Mouse (Mus musculus) bone marrow, adult 2 months (tissue): ENCODE data around the gene Gm5767. TPM values are rescaled to one million over a fixed set of nuclear protein-coding genes. Genes with fewer than 3 reads are reported as not detected.

ENCODE experiments used
- H3K27ac ChIP-seq: fragments of 200-500 bp; 2 replicates; pipeline ENCODE4 v1.5.1; 2012; ENCODE audit warnings: low read depth, mild to moderate bottlenecking, control low read depth, inconsistent platforms, low read length; ENCODE audit not compliant: control insufficient read depth, poor library complexity, insufficient read depth
- H3K4me1 ChIP-seq: fragments of 200-500 bp; 2 replicates; pipeline ENCODE4 v1.6.1; 2011; ENCODE audit warnings: low read length; ENCODE audit not compliant: control insufficient read depth, insufficient read depth
- H3K4me3 ChIP-seq: fragments of 200-500 bp; replicated peaks from 2 replicates; pipeline ENCODE3; 2011; ENCODE audit warnings: mild to moderate bottlenecking, low read depth, low read length, control low read depth; ENCODE audit not compliant: control insufficient read depth
- CTCF ChIP-seq: fragments of 200-500 bp; IDR thresholded peaks from 2 replicates; pipeline ENCODE4 v1.5.1; 2011; ENCODE audit warnings: low read length, control low read depth; ENCODE audit not compliant: control insufficient read depth, insufficient read depth
- POLR2A ChIP-seq: fragments of 200-500 bp; IDR thresholded peaks from 2 replicates; pipeline ENCODE4 v1.6.1; 2011; ENCODE audit warnings: low read depth, mild to moderate bottlenecking, control low read depth, low read length, borderline replicate concordance; ENCODE audit not compliant: control insufficient read depth
- WGBS: fragments of 180-500 bp; shearing (Covaris S2); methylation state at CpG from one replicate; pipeline ENCODE4 v1.1.7; 2018; 5-methylcytosine and 5-hydroxymethylcytosine counted together
- polyA plus RNA-seq: library from polyadenylated mRNA; stranded (reverse); fragments of >200 nt; gene quantifications from 2 replicates; pipeline ENCODE4 v1.2.4, GENCODE M21; 2011; ENCODE audit warnings: low replicate concordance; ENCODE audit not compliant: missing spikeins, insufficient read depth, insufficient read length

Gene Gm5767
- polyA plus RNA-seq, 1 experiment = not detected

- no peak overlapping the region for H3K4me3 ChIP-seq
- H3K27ac ChIP-seq = peak overlapping the region; percentile 63
- 26% methylated on average over 2 of the region's 2 CpGs for WGBS
- peaks cover 7% of the 10 kb centered on the region; the same call in 1 of the 2 replicates for H3K4me1 ChIP-seq
- TF ChIP-seq CTCF (no peak), POLR2A (no peak)
Observed at GRCm38 (mm10) chr16:8666452-8666851, 14.1 kb upstream of the Gm5767 start.

GRCm38 (mm10) chr16:8667261-8667660, 13.3 kb upstream of the Gm5767 start:
- no peak overlapping the region for H3K4me3 ChIP-seq
- TF ChIP-seq POLR2A (peak; percentile 31; the same call in 1 of the 2 replicates), CTCF (no peak)
- peaks cover 7% of the 10 kb centered on the region; the same call in 1 of the 2 replicates for H3K4me1 ChIP-seq
- WGBS = 54% methylated on average over 7 of the region's 7 CpGs
- peak overlapping the region; percentile 73 for H3K27ac ChIP-seq

GRCm38 (mm10) chr16:8667814-8668213, 12.8 kb upstream of the Gm5767 start:
- peak; percentile 8; the same call in 1 of the 2 replicates for TF ChIP-seq POLR2A
- no peak for TF ChIP-seq CTCF
- WGBS = 84% methylated on average over 4 of the region's 4 CpGs
- peaks cover 7% of the 10 kb centered on the region; the same call in 1 of the 2 replicates for H3K4me1 ChIP-seq
- H3K27ac ChIP-seq = peak overlapping the region; percentile 73
- no peak overlapping the region for H3K4me3 ChIP-seq

- TF ChIP-seq CTCF (no peak), POLR2A (no peak)
- peaks cover 7% of the 10 kb centered on the region; the same call in 1 of the 2 replicates for H3K4me1 ChIP-seq
- 92% methylated on average over 2 of the region's 2 CpGs for WGBS
- H3K4me3 ChIP-seq = no peak overlapping the region
- 0 out of 2 replicates have a peak overlapping the region, but pooled peaks have one; percentile 30 for H3K27ac ChIP-seq
Observed at GRCm38 (mm10) chr16:8668386-8668785, 12.2 kb upstream of the Gm5767 start.

- Histone ChIP-seq H3K4me1 (peaks cover 10% of the 10 kb centered on the region), H3K27ac (no peak overlapping the region), H3K4me3 (no peak overlapping the region)
- WGBS = 85% methylated on average over 5 of the region's 5 CpGs
- TF ChIP-seq POLR2A = no peak
Observed at GRCm38 (mm10) chr16:8669432-8669831, 11.1 kb upstream of the Gm5767 start.

- WGBS = 61% methylated on average over 15 of the region's 15 CpGs
- Histone ChIP-seq H3K4me1 (peaks cover 10% of the 10 kb centered on the region), H3K27ac (peak overlapping the region; percentile 40; the same call in 1 of the 2 replicates), H3K4me3 (peak overlapping the region; percentile 70)
- TF ChIP-seq CTCF = no peak
- TF ChIP-seq POLR2A = no peak
Observed at GRCm38 (mm10) chr16:8670041-8671035, 10.2 kb upstream of the Gm5767 start.

- H3K4me1 ChIP-seq = peaks cover 10% of the 10 kb centered on the region
- peak within 1 kb of the TSS; percentile 85 for H3K27ac ChIP-seq
- H3K4me3 ChIP-seq = peak within 1 kb of the TSS; percentile 70
- 1% methylated on average over 67 of the region's 67 CpGs for WGBS
- TF ChIP-seq CTCF (no peak; the same call in 1 of the 2 replicates), POLR2A (peak; percentile 97)
Observed at GRCm38 (mm10) chr16:8671551-8672349, 8.8 kb upstream of the Gm5767 start, which contains the start of gene Carhsp1. Gene Carhsp1 (minus strand): TSS chr16:8672155.

GRCm38 (mm10) chr16:8672350-8672687, 8.3 kb upstream of the Gm5767 start:
- Histone ChIP-seq H3K27ac (peak overlapping the region; percentile 85), H3K4me1 (peaks cover 10% of the 10 kb centered on the region), H3K4me3 (peak overlapping the region; percentile 70)
- TF ChIP-seq POLR2A (no peak), CTCF (no peak)
- WGBS = under 1% methylated on average over 18 of the region's 18 CpGs
